Mouse (Mus musculus): ENCODE results near the gene Tyms. TPM values are rescaled to one million over a fixed set of nuclear protein-coding genes. Genes with fewer than 3 reads are reported as not detected.

Tyms gene
- 1 to 10 TPM; 5.2 to 9.4 TPM for total RNA-seq (2023)

DNA sequence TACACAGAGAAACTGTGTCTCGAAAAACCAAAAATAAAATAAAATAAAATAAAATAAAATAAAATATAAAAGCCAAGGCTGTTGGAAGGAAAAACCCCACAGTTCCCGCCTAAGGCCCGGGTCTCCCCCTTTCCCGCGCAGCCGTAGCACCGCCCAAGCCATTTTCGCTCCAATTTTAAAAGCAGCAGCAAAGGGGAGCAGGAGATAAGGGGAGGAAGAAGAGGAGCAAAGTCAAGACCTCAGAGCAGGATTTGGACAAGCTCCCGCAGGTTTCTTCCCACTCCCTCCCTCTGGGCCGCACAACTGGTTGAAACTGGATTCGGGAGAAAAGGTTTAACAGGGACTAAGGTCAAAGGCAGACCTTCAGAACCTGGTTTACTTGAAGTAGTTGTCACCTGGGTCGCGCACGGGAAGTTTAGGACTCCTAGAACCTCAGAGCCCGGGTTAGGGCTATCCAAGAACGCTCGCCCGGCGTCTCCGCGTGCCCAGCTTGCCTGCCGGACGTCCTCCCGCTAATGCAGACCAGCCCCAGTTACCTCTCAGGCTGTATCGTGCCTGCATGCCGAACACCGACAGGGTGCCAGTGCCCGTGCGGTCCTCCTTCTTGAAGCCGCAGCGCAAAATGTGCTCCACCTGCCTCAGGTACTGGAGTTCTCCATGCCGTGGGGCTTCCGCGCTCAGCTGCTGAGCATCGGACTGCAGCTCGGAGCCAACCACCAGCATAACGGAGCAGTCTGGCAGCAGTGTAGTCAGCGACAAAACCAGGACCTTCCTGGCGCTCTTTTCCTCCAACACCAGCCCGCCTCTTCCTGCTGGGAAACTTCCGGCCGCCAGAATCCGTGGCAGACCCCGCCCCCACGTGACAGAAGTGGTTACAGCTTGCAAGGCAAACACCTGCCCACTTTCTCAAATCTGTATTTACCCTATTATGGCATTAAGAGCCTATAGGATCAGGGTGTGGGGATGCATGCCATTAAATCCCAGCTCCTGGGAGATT is at the start of gene Tyms:
Gene Tyms (minus strand): TSS at position 793 of the 997 bp plus-strand sequence.

GRCm38 (mm10) chr5:30105668-30106300 is 32.4 kb upstream of the Tyms start, which contains the start of gene 3110082J24Rik:
Gene 3110082J24Rik (minus strand): TSS chr5:30106086.

DNA sequence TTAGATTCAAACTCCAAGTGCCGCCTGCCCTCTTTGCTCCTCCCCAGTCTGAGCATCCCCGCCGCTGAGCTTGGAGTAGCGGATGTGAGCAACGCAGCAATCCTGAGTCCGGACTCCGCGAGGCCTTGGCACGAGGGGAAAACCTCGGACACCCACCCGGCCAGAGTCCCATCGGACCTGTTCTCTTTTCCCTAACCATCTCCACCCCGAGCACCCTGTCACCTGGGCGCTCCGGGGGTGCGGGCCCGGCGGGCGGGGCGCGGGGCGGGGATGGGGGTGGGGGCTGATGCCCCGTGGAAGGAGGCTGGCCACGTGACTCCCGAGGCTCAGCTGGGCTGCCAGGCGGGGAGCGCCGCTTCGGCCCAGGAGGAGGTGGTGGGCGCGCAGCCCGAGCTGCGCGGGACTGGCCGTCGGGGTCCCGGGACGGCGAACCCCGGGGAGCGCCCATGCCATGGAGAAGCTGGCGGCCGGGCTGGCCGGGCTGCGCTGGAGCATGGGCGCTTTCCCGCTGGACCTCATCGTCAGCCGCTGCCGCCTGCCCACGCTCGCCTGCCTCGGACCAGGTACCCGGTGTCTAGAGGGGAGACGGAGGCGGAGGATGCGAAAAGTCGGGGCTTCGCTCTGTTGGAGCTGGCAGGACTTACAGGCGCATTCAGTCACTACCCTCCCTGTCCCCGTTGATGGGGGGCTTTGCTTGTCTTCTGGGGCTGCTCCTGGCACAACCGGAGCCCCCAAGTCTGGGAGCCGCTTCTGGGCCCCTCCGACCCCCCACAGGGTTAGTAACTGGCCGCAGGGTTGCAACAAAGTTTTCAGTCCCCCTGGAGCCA is 31.6 kb upstream of the Tyms start, which contains the start of gene Garem2:
Gene Garem2 (plus strand): TSS at position 321 of the 827 bp plus-strand sequence.

GRCm38 (mm10) chr5:30012726-30013503 is 60.5 kb downstream of the Tyms start, which contains the start of gene Il6:
Gene Il6 (plus strand): TSS chr5:30013114.

Other genes with a start within 250 kb of the Tyms start
- not detected for gene Il6, start 60.5 kb downstream of the Tyms start, total RNA-seq (2023)
- gene Garem2, start 31.5 kb upstream of the Tyms start, total RNA-seq (2023) = not detected
- gene 3110082J24Rik, start 32.5 kb upstream of the Tyms start, total RNA-seq (2023) = not detected
- 100 to 1,000 TPM; 115 to 117 TPM for gene Hadha, start 81.5 kb upstream of the Tyms start, total RNA-seq (2023)
- gene Hadhb, start 81.6 kb upstream of the Tyms start, total RNA-seq (2023) = 100 to 1,000 TPM in 1 of 2 experiments, 10 to 100 TPM in 1; 80.2 to 115 TPM
- not detected for gene Adgrf3, start 132.1 kb upstream of the Tyms start, total RNA-seq (2023)
- gene Selenoi, start 159.0 kb upstream of the Tyms start, total RNA-seq (2023) = 10 to 100 TPM; 18.2 to 26.8 TPM
- gene Drc1, start 207.8 kb upstream of the Tyms start, total RNA-seq (2023) = not detected